Mouse (Mus musculus) urinary bladder, postnatal 14 days (tissue): ENCODE data around the gene Pfkm.
A peak's percentile ranks its signal among the peaks of the same experiment; 100 is the strongest.

Experiments used
- DNase-seq: peaks from one replicate; pipeline ENCODE4 v3.0.0; 2021; ENCODE audit warnings: low spot score

The Pfkm gene

DNA sequence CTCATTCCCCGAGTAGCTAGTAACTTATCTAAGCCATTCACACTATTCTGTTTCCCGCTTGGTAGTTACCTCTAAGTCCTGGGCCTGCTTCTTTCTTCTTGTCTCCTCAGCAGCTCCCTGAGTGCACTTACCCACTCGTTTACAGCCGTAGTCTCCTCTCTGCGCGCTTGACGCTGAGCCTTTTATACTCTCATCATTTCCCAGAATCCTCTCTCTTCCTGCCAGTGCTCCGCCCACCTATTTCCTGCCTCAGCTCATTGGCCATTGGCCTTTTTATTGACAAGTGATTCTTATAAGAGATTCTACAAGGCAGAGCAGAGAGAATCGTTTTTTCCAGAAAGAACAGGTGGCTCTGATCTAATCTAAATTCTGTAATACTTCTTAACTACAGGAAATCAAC is 6.1 kb downstream of the Pfkm start:
- DNase-seq: no peak

DNA sequence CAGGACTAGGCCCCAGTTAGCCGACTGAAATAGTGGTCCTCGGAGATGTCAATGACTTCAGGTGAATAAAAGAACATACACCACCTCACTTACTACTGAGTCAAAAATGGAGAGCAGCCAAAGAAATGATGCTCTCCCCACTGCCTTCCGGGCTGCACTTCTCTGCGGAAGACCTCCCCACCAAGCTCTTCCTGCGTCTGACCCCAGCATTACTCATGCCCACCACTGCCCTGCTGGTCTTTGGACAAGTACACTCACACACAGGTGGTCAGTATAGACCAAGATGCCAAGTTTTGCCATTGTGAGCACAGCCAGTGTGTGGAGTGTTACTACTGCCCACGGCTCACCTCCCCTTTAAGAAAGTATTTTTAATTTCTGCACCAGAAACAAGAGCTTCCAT is 10.0 kb downstream of the Pfkm start:
- no peak for DNase-seq

DNA sequence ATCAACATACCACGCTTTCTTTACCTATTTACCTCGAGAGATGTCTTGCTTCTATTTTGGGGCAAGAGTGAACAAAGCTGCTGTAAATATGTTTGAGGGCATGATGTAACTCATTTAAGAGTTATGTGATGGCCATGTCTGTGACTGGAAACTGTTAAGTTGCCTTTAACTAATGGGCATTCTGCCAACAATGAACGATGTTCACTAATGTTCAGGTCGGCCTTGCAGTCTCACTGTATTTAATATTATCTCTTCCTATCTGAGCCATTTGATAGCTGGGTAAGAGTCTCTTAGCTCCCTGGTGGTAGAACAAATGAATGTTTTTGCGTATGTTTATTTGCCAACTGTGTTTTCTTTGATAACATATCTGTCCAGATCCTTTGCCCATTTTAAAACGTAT is 14.1 kb downstream of the Pfkm start:
- no peak for DNase-seq

DNA sequence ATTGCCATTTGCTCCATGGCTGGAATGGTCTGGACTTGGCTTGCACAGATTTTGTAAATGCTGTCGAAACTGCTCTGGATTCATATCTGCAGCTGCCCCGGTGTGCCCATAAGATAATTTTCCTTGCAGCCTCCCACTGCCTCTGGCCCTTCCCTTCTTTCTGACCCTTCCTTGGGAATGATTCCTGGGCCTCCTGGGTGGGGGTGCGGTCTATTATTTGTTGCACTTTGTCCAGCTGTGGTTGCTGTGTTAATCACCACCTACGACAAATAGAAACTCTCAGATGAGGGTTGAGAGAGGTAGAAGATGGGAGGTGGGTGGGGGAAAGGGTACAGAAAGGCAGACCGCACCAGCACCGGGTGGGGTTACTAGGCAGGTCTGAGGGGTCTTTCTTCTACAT is 14.8 kb downstream of the Pfkm start:
- DNase-seq: no peak

DNA sequence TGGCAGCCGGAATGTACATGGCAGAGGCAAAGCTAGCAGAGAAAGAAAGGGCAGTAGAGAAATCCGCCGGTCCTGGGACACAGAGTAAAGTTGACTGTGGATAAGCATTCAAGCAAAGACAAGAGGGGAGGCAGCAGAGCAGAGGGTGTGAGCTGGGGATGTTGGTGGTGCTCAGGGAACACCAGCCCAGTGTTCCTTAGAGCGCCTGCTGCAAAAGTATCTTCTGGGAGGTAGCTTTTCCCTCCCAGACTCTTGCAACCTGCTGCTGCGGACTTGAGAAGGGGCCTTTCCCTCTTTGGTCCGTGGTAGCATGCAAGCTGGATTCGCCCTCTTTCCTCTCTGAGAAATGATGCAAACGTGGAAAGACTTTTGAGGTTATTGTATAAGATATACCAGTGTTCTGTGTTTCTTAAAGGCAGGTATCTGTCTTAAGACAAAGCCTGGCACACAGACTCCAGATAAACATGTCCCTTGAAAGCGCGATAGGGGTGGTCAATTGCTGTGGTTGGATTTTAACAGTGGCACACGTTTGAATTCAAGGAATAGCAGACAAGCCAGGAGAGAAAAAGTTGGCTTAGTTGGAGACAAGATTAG is 15.4 kb downstream of the Pfkm start:
- no peak for DNase-seq

DNA sequence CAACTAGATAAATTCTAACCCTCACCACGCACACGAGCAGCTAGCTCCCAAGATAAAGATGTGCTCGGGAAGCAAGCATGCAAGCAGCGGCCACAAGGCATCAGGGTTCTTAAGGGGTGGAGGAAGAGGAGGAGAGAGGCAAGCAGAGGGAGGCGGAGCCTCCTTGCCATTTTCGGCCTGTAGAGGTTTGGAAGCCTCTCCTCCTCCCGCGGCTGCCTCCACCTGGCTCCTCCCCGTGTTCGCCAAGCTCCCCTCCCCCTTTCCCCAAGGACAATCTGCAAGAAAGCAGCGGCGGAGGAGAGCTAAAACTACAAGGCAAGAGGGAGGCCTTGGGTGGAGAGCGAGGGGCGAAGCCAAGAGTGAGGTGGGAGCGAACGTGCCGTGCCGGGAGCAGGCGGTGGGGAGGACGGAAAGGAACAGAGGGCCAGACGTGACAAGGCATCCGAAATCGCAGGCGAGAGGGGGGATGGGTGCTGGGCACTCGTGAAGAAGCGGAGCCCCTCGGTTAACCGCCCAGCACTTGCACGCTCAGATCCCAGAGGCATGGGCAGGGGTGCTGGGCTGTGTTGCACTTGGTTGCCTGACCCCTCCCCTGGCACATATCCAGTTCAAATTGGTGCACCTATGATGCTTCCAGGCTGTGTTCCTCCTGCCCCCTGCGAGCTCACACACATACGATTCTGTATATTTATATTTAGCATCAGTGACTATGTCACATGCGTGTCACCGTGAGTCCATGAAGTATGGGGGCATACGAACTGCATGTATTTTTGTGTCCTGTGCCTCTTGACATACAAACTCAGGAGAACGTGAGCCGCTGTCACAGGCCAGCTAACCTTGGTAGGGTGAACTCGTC is 16.1 kb downstream of the Pfkm start:
- peak; percentile 88 for DNase-seq

DNA sequence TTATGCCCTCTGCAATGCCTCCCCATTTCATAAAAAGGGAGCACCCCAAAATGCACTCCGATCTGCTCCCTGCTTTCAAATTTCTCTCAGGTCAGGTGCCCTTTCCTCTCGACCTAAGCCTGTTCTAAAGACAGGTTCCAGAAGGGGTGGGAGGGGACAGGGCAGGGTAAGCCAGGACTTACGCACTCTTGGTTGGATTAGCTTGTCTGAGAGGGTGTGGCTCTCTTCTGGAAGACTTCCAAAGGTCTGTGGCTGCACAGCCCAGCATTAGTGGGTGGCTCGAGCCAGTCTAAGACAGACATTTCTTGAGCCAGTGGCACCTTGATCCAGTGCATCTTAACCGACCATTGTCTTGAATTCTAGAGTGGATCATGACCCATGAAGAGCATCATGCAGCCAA is 19.4 kb downstream of the Pfkm start:
- DNase-seq: no peak

DNA sequence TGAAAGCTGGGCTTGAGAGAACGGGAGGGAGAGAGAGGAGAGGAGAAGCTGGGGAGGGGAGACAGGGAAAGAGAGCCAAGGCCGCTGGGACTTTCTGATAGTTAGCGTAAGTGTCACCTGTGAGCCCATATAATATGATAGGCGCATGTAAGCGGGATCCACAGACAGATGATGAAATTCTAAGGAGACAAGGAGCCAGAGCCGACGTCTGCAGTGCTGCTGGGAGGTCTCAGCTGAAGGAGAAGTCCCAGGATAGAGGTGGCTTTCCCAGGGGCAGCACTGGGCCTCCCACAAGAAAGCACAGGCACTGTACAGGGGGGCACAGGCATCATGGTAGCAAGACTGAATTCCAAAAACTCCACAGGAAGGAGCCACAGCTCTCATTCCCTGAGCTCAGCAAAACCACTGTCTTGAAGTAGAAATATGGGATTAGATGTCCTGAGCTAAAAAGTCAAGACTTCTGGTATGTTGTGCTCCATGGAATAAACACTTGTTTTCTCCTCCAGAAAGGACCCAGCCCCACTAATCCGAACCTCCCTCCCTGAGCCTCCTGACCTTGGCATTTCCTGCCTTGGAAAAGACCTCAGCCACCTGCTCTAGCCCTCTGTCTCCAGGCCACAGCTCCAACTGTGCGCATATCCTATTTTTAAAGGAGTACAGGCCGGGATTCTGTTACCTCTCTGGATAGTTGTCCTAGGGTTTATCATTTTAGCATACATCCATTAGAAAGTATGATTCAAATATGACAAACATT is 21.9 kb downstream of the Pfkm start:
- no peak for DNase-seq

DNA sequence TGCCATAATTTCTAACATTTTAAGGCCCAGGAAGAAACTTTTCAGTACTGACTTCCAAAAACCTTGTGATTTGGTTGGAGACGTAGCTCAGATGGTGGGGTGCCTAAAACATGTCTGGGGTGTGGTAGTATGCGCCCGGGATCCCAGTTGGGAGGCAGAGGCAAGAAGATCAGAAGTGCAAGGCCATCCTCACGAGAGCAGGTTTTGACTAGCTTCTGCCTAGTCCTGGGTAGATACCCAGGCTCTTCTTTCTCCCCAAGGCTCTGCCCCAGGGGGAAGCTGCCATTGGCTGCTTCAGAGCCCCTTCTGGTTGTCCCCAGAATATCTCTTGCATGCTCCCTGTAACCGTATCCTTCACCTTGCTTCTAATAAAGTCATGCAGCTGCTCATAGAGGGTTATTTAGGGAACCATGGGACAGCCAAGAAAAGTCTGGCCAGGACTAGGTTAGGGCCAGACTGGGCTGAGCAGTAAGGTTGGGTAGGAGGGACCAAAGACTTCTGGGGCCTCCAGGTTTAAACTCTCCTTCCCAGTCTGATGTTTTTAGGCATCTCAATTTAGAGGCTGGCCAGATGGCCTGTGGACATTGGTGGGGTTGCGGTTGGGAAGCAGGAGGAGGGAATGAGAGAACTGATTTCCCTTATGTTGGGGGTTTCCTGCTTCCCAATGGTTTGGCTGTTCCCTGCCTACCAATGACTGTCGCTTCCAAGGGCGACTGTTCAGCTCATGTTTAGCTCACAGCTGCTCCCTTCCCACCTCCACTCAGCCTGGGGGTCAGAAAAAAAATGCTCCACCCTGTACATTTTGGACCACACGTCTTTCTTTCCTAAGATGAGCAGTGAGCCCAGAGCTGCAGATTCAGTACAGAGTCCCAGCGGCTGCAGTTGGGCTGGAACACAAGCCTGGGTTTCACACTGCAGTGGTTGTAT is 22.7 kb downstream of the Pfkm start:
- no peak for DNase-seq

DNA sequence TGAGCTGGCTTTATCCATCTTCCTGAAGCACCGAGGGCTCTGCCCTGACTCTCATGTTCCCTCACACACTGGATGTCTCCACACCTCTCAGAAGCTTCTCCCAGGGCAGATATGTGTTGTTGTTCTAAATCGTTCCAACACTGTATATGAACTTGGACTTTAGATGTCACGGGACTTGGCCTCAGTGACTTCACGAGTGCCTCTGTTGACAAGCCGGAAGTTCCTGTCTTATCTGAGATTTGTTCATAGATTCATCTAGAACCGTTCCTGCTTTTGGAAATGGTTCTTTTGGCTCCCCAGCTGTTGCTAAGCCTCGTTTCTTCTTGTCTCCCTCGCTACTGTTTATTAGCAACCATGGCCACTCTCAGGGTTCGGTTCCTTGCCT is 23.4 kb downstream of the Pfkm start:
- DNase-seq: no peak

DNA sequence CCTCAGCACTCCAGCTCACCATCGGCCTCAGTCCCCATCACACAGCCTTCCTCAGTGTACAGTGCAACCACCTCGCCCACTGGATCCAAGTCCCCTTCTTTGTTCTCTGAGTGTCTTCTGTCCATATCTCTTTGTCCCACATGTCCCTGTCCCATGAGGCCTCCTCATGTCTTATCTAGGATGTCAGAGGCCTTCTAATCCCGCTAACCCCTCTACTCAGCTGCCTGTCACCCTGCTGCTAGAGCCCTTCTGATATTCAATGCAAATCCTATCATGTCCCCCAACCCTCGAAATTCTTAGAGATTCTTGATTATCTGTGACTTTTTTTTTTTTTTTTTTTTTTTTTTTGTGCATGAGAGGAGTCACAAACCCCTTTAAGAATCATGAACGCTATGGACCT is 23.9 kb downstream of the Pfkm start:
- no peak for DNase-seq

DNA sequence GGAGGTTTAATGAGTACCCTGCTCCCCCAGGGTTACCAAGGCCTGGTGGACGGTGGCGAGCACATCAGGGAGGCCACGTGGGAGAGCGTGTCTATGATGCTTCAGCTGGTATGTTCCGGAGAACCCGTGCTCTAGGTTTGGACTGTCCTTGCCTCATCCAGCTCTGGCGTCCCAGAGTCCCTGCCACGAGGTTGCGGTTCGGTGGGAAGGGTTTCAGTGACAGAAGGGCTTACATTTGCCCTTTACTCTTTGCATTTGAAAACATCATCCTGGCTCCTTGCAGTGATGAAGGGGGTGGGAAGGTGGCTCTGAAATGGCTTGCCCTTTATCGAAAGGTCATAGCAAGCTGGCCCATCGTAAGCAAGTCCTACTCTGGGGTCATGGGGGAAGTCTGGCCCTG is 27.0 kb downstream of the Pfkm start:
- no peak for DNase-seq

DNA sequence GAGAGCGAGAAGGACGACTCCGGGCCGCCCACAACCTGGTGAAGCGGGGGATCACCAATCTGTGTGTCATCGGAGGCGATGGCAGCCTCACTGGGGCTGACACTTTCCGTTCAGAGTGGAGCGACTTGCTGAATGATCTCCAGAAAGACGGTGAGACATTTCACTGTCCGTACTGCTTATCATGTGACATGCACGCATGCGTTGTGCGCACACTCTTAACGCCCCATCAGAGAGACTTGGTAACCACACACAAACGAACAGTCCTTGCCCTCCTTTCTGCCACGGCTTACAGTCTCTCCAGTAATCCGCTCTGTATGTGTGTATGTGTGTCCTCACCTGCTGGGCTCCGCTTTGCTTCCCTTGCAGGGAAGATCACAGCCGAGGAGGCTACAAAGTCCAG is 28.4 kb downstream of the Pfkm start:
- no peak for DNase-seq

DNA sequence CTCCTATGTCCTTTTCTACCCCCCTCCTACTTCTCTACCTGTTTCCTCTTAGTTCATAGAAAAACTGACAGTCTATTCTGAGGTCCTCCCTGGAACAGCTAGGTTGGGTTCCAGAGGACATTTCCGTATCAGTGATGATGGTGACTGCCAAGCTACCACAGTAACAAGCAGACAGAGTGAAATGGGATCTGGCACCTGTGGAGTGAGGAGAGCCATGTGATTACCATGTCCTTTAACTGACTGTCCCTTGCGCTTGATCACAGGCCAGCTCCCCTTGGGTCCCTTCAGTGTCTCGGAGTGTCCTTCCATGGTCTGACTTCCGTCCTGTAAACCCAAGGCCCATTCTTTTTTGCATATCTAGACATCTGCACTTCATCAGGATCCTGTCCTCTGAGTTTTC is 38.6 kb downstream of the Pfkm start:
- no peak for DNase-seq

DNA sequence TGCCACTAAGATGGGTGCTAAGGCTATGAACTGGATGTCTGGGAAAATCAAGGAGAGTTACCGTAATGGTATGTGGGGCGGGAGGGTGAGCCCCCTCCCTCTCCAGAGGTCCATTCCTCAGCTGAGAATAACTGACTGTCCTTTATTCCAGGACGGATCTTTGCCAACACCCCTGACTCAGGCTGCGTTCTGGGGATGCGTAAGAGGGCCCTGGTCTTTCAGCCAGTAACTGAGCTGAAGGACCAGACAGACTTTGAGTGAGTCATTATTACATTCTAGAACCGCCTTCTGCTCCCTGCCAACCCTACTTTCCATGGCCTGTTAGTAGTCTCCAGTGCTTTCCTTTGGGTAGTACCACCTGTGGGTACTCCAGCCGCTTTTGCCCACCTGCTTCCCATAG is 39.1 kb downstream of the Pfkm start:
- DNase-seq: no peak

DNA sequence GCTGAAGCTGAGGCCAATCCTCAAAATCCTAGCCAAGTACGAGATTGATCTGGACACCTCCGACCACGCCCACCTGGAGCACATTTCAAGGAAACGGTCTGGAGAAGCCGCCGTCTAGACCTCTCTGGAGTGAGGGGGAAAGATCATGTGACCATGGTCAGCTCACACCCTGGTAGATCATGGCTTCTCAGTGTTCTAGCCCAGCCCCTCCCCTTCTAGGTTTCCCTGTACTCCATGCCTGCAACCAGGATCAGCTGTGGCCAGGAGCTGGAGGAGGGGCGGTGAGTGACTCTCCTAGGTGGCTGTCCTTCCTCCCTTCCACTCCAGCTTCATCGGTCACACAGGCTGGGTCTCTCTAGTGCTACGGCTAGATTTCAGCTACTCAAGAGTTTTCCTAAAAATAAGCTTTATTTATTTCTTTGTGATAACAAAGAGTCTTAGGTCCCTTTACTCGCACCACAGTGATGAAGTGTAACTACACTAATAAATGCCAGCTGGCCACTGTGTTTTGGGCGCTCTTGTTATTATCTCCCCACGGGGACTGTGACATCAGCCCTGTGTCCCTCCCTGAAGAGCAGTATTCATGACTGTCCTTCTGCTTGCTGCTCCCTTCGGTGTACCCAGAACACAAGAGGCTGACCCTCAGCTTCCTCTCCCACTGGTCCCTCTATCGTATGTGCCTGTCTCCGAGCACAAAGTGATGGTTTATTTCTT is 39.7 kb downstream of the Pfkm start:
- DNase-seq: no peak

DNA sequence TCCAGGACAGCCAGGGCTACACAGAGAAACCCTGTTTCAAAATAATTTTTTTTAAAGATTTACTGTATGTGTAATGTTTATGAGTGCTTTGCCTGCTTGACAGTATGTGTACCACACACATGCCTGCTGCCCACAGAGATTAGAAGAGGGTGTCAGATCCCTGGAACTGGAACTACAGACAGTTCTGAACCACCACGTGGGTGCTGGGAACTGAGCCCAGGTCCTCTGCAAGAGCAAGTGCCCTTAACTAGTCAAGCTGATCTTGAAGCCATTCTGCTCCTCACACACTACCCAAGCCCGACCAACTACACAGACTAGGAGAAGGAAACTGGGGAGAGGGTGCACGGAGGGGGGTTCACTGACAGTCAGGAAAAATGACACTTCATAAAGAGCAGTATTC is 41.1 kb downstream of the Pfkm start:
- DNase-seq: no peak

DNA sequence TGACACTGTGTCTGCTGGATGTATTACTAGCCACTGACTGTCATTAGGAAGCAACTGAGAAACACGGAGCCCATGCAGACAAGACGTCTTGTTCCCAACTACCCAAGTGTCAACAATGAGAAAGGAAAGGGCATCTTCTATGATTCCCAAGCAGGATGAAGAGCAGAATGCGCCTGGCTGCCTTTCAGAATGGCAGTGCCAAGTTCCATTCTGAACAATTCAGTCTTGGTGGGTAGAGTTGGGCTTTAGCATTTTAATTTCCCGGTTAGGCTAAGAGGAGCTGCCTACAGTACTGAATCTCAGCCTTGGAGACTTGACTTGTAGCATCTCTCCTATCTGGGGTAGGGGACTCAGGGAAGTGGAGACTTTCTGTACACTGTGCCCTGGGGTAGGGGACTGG is 41.6 kb downstream of the Pfkm start:
- no peak for DNase-seq

DNA sequence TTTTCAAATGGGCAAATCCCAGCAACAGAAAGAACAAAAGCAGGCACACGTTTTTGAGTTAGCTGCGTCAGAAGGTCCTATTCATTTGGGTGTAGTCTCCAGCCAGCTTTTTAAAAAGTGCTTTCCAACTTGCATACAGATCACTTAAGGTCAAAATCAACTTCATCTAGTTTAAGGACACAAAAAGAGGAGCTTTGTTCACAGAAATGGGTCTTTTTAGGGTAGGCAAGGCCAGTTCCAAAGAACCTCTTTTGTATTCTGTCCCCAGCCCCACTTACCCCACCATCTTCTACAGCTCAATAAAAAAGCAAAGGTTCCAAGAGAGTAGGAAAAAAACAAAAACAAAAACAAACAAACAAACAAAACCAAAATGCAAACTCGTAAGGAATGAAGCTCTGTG is 42.3 kb downstream of the Pfkm start:
- no peak for DNase-seq

DNA sequence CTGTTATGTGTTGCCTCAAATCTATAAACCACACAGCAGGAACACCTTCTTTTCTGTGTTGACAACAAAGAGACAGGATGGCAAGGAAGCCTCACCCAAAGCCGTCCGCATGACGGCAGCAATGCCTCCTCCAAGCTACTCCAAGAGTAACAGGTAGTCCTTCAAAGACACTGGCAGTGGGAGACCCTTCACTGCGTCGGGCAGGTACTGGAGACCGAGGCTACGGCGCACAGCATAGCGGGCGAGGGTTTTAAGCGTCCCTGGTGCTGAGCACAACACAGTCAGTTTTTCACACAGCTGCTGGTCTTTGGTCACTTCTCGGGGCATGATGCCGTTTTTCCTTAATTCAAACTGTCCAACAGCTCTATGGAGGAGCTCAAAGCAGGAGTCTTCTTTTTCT is 43.3 kb downstream of the Pfkm start:
- DNase-seq: no peak

DNA sequence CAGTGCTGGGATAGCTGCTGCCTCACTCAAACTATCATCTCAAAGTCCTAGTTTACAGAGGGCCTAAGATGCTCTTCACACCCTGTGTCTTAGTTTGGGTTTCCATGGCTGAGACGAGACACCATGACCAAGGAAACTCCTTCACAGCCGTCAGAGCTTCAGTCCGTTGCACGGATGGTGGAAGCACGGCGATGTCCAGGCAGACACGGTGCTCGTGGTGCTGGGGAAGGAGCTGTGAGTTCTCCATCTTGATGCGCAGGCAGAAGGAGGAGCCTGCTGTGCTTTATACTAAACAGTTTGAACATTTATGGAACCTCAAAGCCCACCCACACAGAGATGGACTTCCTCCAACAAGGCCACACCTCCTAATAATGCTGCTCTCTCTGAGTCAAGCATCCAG is 44.5 kb downstream of the Pfkm start:
- no peak for DNase-seq

DNA sequence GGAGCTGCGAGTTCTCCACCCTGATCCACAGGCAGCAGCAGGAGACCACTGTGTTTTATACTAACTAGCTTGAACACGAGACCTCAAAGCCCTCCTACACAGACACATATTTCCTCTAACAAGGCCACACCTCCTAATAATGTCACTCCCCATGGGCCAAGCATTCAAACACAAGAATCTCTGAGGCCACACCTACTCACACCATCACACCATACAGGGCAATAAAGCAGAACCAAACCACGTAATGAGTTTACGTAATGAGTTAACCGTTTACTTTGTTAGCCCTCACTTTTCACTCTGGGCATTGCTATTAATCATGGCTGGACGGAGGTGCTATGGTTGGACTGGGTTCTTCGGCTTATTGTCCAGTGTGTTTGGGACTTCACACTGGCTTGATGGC is 47.4 kb downstream of the Pfkm start:
- no peak for DNase-seq
